Mouse (Mus musculus) hindbrain, embryonic 10.5 days (tissue): ENCODE measurements around the gene Tprkb. TPM values are rescaled to one million over a fixed set of nuclear protein-coding genes. Genes with fewer than 3 reads are reported as not detected.
"Not testable (repeated sequence)": the region's sequence is repeated elsewhere in the genome, so short reads cannot be mapped to it uniquely, and the experiment has no call there.

Source experiments
- DNase-seq: peaks from one replicate; pipeline ENCODE4 v3.0.0-alpha.2; 2017; ENCODE audit warnings: low spot score
- H3K27ac ChIP-seq: fragments of 300-500 bp; sonication (generic); 2 replicates; pipeline ENCODE4 v1.5.1; 2016; ENCODE audit warnings: mild to moderate bottlenecking, moderate library complexity
- H3K27me3 ChIP-seq: fragments of 300-500 bp; sonication (generic); 2 replicates; pipeline ENCODE4 v1.6.1; 2016; ENCODE audit warnings: mild to moderate bottlenecking; ENCODE audit not compliant: poor library complexity, insufficient read depth, severe bottlenecking
- H3K36me3 ChIP-seq: fragments of 300-500 bp; sonication (generic); 2 replicates; pipeline ENCODE4 v1.6.1; 2016; ENCODE audit warnings: mild to moderate bottlenecking, moderate library complexity
- H3K4me1 ChIP-seq: fragments of 300-500 bp; sonication (generic); replicated peaks from 2 replicates; pipeline ENCODE4 v1.6.1; 2016; ENCODE audit warnings: mild to moderate bottlenecking
- H3K4me3 ChIP-seq: fragments of 300-500 bp; sonication (generic); 2 replicates; pipeline ENCODE4 v1.5.1; 2016; ENCODE audit warnings: mild to moderate bottlenecking, moderate library complexity
- H3K9me3 ChIP-seq: fragments of 300-500 bp; sonication (generic); 2 replicates; pipeline ENCODE4 v1.6.1; 2016; ENCODE audit warnings: mild to moderate bottlenecking, moderate library complexity
- WGBS: fragments of 180-500 bp; shearing (Covaris S2); methylation state at CpG from one replicate; pipeline ENCODE4 v1.1.7; 2016; 5-methylcytosine and 5-hydroxymethylcytosine counted together
- polyA plus RNA-seq: library from polyadenylated mRNA; unstranded; fragments of >200 nt; fragmentation: Nextera tagmentation; extraction: Ambion mirVana; gene quantifications from 2 replicates; pipeline ENCODE4 v1.2.1, GENCODE M21; 2016

Tprkb gene
- polyA plus RNA-seq, 1 experiment from 2014 or later, result 33.4 TPM

DNA sequence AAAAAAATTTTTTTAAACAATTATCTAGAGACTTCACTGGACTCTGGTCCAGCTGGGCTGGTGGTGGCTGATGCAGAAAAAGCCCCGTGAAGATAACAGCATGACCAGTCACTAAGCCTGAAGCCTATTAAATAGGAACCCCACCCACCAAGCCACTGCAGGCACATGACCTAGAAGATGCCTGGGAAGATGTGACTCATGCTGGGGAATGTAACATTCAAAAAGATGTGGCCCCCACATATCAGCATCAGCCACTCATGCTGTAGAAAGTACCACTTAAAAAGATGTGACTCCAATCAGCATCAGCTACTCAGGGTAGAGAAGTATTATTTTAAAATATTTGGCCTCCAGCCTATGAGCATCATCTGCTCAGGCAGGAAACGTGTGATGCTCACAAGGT is 58.2 kb downstream of the Tprkb start:
- H3K9me3 ChIP-seq, result no peaks in the 10 kb centered on the region
- no peak overlapping the region for H3K4me3 ChIP-seq
- H3K4me1 ChIP-seq, result no peaks in the 10 kb centered on the region
- H3K27ac ChIP-seq, result no peak overlapping the region
- H3K36me3 ChIP-seq, result no peaks in the 10 kb centered on the region
- no peak for DNase-seq
- peaks cover 3% of the 10 kb centered on the region; the same call in 1 of the 2 replicates for H3K27me3 ChIP-seq
- WGBS, result 79% methylated on average over 2 of the region's 2 CpGs

DNA sequence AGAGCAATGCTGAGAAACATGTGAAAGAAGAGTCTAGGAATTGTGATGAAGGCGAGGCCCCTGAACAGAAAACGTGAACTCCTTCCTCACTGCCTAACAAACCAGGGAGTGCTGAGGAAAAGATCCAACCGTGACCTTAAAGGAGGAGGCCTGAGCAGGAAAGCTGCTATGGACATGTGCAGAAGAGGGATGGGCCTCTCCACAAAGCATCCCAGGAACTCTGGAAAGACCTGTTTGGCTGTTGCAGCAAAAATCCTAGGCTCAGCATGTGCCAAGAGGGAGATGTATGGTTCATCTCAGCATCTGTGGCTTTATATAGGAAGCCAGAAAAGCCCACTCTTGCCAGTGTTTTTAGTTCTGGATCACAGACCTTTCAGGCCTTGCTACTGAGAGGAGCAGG is 61.0 kb downstream of the Tprkb start:
- DNase-seq, result no peak
- Histone ChIP-seq H3K9me3 (no peaks in the 10 kb centered on the region), H3K4me3 (no peak overlapping the region), H3K27me3 (peaks cover 3% of the 10 kb centered on the region; the same call in 1 of the 2 replicates), H3K4me1 (no peaks in the 10 kb centered on the region), H3K27ac (no peak overlapping the region), H3K36me3 (no peaks in the 10 kb centered on the region)
- WGBS, result 79% methylated on average over 3 of the region's 3 CpGs

GRCm38 (mm10) chr6:85973336-85973735 is 61.7 kb downstream of the Tprkb start:
- no peaks in the 10 kb centered on the region for H3K4me1 ChIP-seq
- no peak for DNase-seq
- no peaks in the 10 kb centered on the region for H3K9me3 ChIP-seq
- 83% methylated on average over 3 of the region's 3 CpGs for WGBS
- H3K27ac ChIP-seq, result no peak overlapping the region
- no peak overlapping the region for H3K4me3 ChIP-seq
- peaks cover 3% of the 10 kb centered on the region; the same call in 1 of the 2 replicates for H3K27me3 ChIP-seq
- H3K36me3 ChIP-seq, result no peaks in the 10 kb centered on the region

DNA sequence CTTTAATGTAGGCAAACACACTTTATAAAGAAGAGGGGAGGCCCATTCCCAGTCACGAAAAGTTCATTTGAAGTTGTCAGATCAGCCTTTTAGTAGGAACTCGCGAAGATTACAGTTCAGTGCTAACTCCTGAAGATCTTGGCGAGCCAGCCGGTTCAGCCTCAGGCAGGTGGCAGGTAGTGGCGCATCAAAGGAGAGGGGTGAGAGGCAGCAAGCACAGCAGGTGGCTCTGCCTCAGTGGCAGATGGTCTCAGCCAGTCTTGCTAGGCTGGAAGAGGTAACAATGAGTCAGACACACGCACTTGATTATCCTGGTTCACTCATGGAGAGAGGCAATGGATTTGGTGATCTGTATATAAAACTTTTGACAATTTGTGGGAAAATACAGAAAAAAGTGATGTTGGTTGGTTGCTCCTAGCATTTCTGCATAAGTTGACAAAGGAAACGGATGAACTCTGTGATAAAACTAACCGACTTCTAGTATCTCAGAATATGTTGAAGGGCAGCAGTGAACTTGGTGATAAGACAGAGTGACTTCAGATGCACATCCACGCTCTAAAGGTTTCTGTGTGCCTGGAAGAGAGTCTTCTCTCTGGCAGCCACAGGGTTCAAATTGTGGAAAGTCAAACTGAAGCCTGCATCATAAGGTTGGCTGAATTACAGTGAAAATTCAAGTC is 63.4 kb downstream of the Tprkb start:
- peaks cover 3% of the 10 kb centered on the region; the same call in 1 of the 2 replicates for H3K27me3 ChIP-seq
- H3K4me1 ChIP-seq, result no peaks in the 10 kb centered on the region
- WGBS, result 64% methylated on average over 10 of the region's 10 CpGs
- peaks cover 5% of the 10 kb centered on the region; the same call in 1 of the 2 replicates for H3K9me3 ChIP-seq
- DNase-seq, result no peak
- no peaks in the 10 kb centered on the region for H3K36me3 ChIP-seq
- H3K4me3 ChIP-seq, result no peak overlapping the region
- no peak overlapping the region for H3K27ac ChIP-seq

DNA sequence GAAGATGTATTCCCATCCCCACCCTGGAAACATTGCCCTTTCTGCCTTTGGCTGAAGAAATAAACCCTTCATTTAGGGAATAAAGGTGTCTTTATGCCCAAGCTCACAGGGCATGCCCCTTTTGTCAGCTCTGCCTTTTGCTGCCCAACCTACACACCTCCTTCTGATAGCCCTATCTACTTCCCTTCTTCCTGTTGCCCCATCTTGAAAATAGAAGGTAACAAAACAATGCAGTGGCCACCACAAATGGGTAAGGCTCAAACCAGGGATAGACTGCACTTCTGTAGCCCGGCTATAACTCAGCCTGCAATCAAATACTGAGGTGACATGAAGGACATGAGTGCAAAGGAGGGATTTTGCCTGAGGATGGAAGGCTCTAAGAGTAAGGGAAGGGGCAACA is 64.1 kb downstream of the Tprkb start:
- no peak for DNase-seq
- Histone ChIP-seq H3K27me3 (peaks cover 3% of the 10 kb centered on the region; the same call in 1 of the 2 replicates), H3K4me1 (no peaks in the 10 kb centered on the region), H3K27ac (no peak overlapping the region), H3K36me3 (no peaks in the 10 kb centered on the region), H3K4me3 (no peak overlapping the region), H3K9me3 (peaks cover 5% of the 10 kb centered on the region; the same call in 1 of the 2 replicates)
- WGBS, result 71% methylated on average over 1 of the region's 1 CpGs

- H3K36me3 ChIP-seq, result no peaks in the 10 kb centered on the region
- WGBS, result 87% methylated on average over 5 of the region's 5 CpGs
- no peaks in the 10 kb centered on the region for H3K4me1 ChIP-seq
- DNase-seq, result no peak
- no peak overlapping the region for H3K27ac ChIP-seq
- H3K4me3 ChIP-seq, result no peak overlapping the region
- H3K27me3 ChIP-seq, result peaks cover 3% of the 10 kb centered on the region; the same call in 1 of the 2 replicates
- peaks cover 5% of the 10 kb centered on the region; the same call in 1 of the 2 replicates for H3K9me3 ChIP-seq
Observed at GRCm38 (mm10) chr6:85976242-85976641, 64.6 kb downstream of the Tprkb start.

GRCm38 (mm10) chr6:85978736-85979135 is 67.1 kb downstream of the Tprkb start:
- H3K4me1 ChIP-seq, DNase-seq, H3K36me3 ChIP-seq, H3K4me3 ChIP-seq, H3K27me3 ChIP-seq, H3K9me3 ChIP-seq, H3K27ac ChIP-seq: not testable (repeated sequence)
- WGBS, result 82% methylated on average over 4 of the region's 4 CpGs

Other genes with a start within 250 kb of the Tprkb start
- gene Nat8f7, start 198.7 kb upstream of the Tprkb start, polyA plus RNA-seq, result not detected in 2 replicates
- 0.20 and 0.25 TPM in 2 replicates for gene Nat8f3, start 146.1 kb upstream of the Tprkb start, polyA plus RNA-seq
- gene Nat8f6, start 90.9 kb upstream of the Tprkb start, polyA plus RNA-seq, result not detected in 2 replicates
- not detected in 2 replicates for gene Nat8f5, start 90.9 kb upstream of the Tprkb start, polyA plus RNA-seq
- gene Nat8, start 79.8 kb upstream of the Tprkb start, polyA plus RNA-seq, result not detected in 2 replicates
- gene Nat8f2, start 42.7 kb upstream of the Tprkb start, polyA plus RNA-seq, result not detected in 2 replicates
- 4.3 and 5.5 TPM in 2 replicates for gene Nat8f4, start 7.0 kb upstream of the Tprkb start, polyA plus RNA-seq
- 5.9 and 7.2 TPM in 2 replicates for gene Nat8f1, start 3.8 kb downstream of the Tprkb start, polyA plus RNA-seq
- 37.0 and 38.0 TPM in 2 replicates for gene Dusp11, start 49.8 kb downstream of the Tprkb start, polyA plus RNA-seq
- gene Figla, start 104.3 kb downstream of the Tprkb start, polyA plus RNA-seq, result not detected in 2 replicates
- 43.6 and 84.1 TPM in 2 replicates for gene Add2, start 116.8 kb downstream of the Tprkb start, polyA plus RNA-seq